Mouse (Mus musculus) ES-Bruce4 (cell line): ENCODE measurements around the gene H2-Q7.
"Not testable (repeated sequence)": the region's sequence is repeated elsewhere in the genome, so short reads cannot be mapped to it uniquely, and the experiment has no call there.

Source experiments
- CTCF ChIP-seq: IDR thresholded peaks from one replicate; pipeline ENCODE4 v1.8.1; 2011; ENCODE audit warnings: low read depth, low read length
- EP300 ChIP-seq: IDR thresholded peaks from 2 replicates; pipeline ENCODE4 v1.6.1; 2011; ENCODE audit warnings: low read depth, low read length; ENCODE audit not compliant: insufficient read depth
- POLR2A ChIP-seq: IDR thresholded peaks from one replicate; pipeline ENCODE4 v1.8.1; 2011; ENCODE audit warnings: low read length; ENCODE audit not compliant: insufficient read depth

DNA sequence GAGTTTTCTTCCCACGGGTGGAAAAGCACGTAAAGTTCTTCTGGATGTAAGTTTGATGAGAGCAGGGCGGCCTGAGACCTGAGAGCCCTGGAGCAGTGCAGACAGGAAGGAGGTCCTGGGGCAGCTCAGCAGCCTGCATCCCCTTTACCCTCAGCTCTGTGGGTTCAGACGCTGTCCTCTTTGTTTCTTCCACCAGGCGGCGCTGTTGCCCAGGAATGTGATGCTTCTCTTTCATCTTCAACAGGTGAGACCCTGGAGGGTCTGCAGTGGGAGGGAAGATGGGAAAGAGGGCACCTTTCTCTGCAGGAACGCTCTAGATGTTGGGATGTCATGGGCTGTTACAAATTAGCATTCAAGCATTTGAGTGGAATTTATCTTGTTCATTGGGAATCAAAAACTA, 49.2 kb upstream of the H2-Q7 start:
- TF ChIP-seq POLR2A, EP300: not testable (repeated sequence)
- peak; percentile 54 for TF ChIP-seq CTCF
